Mouse (Mus musculus) neural tube, embryonic 11.5 days (tissue): ENCODE results near the gene Ube2t. TPM values are rescaled to one million over a fixed set of nuclear protein-coding genes. Genes with fewer than 3 reads are reported as not detected.

Source experiments
- ATAC-seq: fragments of 200-750 bp; cut with Nextera tagmentation; 2 replicates; pipeline ENCODE4 v1.8.0; 2017; ENCODE audit warnings: moderate number of reproducible peaks, mild to moderate bottlenecking, moderate TSS enrichment, moderate library complexity; ENCODE audit not compliant: insufficient read depth, low FRiP score, low TSS enrichment
- DNase-seq: peaks from one replicate; pipeline ENCODE4 v3.0.0-alpha.2; 2015; ENCODE audit warnings: low spot score
- H3K27ac ChIP-seq: fragments of 300-500 bp; sonication (generic); 2 replicates; pipeline ENCODE4 v1.5.1; 2014; ENCODE audit warnings: low read depth, mild to moderate bottlenecking, low read length
- H3K27me3 ChIP-seq: fragments of 300-500 bp; sonication (generic); 2 replicates; pipeline ENCODE4 v1.6.1; 2014; ENCODE audit warnings: mild to moderate bottlenecking, low read length, mixed read lengths; ENCODE audit not compliant: control insufficient read depth, insufficient read depth
- H3K36me3 ChIP-seq: fragments of 300-500 bp; sonication (generic); 2 replicates; pipeline ENCODE4 v1.6.1; 2014; ENCODE audit warnings: mild to moderate bottlenecking, low read length, moderate library complexity, mixed read lengths; ENCODE audit not compliant: control insufficient read depth, insufficient read depth
- H3K4me1 ChIP-seq: fragments of 300-500 bp; sonication (generic); 2 replicates; pipeline ENCODE4 v1.6.1; 2014; ENCODE audit warnings: low read length, mixed read lengths; ENCODE audit not compliant: control insufficient read depth, insufficient read depth
- H3K4me2 ChIP-seq: fragments of 300-500 bp; sonication (generic); 2 replicates; pipeline ENCODE4 v1.6.1; 2014; ENCODE audit warnings: low read depth, mild to moderate bottlenecking, moderate library complexity
- H3K4me3 ChIP-seq: fragments of 300-500 bp; sonication (generic); 2 replicates; pipeline ENCODE4 v1.5.1; 2014; ENCODE audit warnings: low read depth, low read length
- H3K9ac ChIP-seq: fragments of 300-500 bp; sonication (generic); 2 replicates; pipeline ENCODE4 v1.6.1; 2014; ENCODE audit warnings: mild to moderate bottlenecking, low read length
- H3K9me3 ChIP-seq: fragments of 300-500 bp; sonication (generic); 2 replicates; pipeline ENCODE4 v1.6.1; 2016; ENCODE audit warnings: low read length; ENCODE audit not compliant: control insufficient read depth
- WGBS: fragments of 180-500 bp; shearing (Covaris S2); extraction: QIAGEN DNeasy Blood & Tissue Kit; methylation state at CpG from one replicate; pipeline ENCODE4 v1.1.7; 2014; 5-methylcytosine and 5-hydroxymethylcytosine counted together
- polyA plus RNA-seq: library from polyadenylated mRNA; unstranded; fragments of >200 nt; fragmentation: Nextera tagmentation; extraction: Ambion mirVana; gene quantifications from 2 replicates; pipeline ENCODE4 v1.2.1, GENCODE M21; 2014

Ube2t gene
- polyA plus RNA-seq, 1 experiment from 2014 or later = 44.8 TPM

- Histone ChIP-seq H3K27ac (no peak overlapping the region), H3K4me2 (no peak overlapping the region), H3K27me3 (no peaks in the 10 kb centered on the region), H3K4me1 (no peaks in the 10 kb centered on the region), H3K4me3 (no peak overlapping the region), H3K9me3 (no peaks in the 10 kb centered on the region), H3K9ac (no peak overlapping the region), H3K36me3 (no peaks in the 10 kb centered on the region)
- ATAC-seq (no peak), DNase-seq (no peak)
- 83% methylated on average over 8 of the region's 8 CpGs for WGBS
These were observed 35.9 kb downstream of the Ube2t start for GRCm38 (mm10) chr1:134998231-134998630.

GRCm38 (mm10) chr1:135000527-135000926 is 38.2 kb downstream of the Ube2t start:
- no peak overlapping the region for H3K4me2 ChIP-seq
- H3K4me3 ChIP-seq = no peak overlapping the region
- DNase-seq (no peak), ATAC-seq (no peak)
- no peak overlapping the region for H3K9ac ChIP-seq
- no peaks in the 10 kb centered on the region for H3K4me1 ChIP-seq
- no peak overlapping the region for H3K27ac ChIP-seq
- no peaks in the 10 kb centered on the region for H3K27me3 ChIP-seq
- WGBS = 86% methylated on average over 9 of the region's 9 CpGs
- H3K36me3 ChIP-seq = no peaks in the 10 kb centered on the region
- no peaks in the 10 kb centered on the region for H3K9me3 ChIP-seq

GRCm38 (mm10) chr1:135003346-135003745 is 41.0 kb downstream of the Ube2t start:
- Histone ChIP-seq H3K27me3 (no peaks in the 10 kb centered on the region), H3K27ac (no peak overlapping the region), H3K9me3 (no peaks in the 10 kb centered on the region), H3K36me3 (no peaks in the 10 kb centered on the region), H3K4me2 (no peak overlapping the region), H3K9ac (no peak overlapping the region), H3K4me1 (no peaks in the 10 kb centered on the region), H3K4me3 (no peak overlapping the region)
- 60% methylated on average over 4 of the region's 4 CpGs for WGBS
- DNase-seq = no peak
- no peak for ATAC-seq

GRCm38 (mm10) chr1:135005696-135006095 is 43.3 kb downstream of the Ube2t start:
- Histone ChIP-seq H3K27ac (no peak overlapping the region), H3K36me3 (no peaks in the 10 kb centered on the region), H3K9me3 (no peaks in the 10 kb centered on the region), H3K4me1 (no peaks in the 10 kb centered on the region), H3K4me2 (no peak overlapping the region), H3K9ac (no peak overlapping the region), H3K27me3 (no peaks in the 10 kb centered on the region), H3K4me3 (no peak overlapping the region)
- 45% methylated on average over 7 of the region's 7 CpGs for WGBS
- ATAC-seq (no peak), DNase-seq (no peak)

- H3K4me1 ChIP-seq = 0 out of 2 replicates have a peak, but pooled peaks cover under 1% of the 10 kb centered on the region
- no peaks in the 10 kb centered on the region for H3K9me3 ChIP-seq
- ATAC-seq = no peak
- 0 out of 2 replicates have a peak, but pooled peaks cover 3% of the 10 kb centered on the region for H3K27me3 ChIP-seq
- DNase-seq = no peak
- no peak overlapping the region for H3K4me3 ChIP-seq
- H3K36me3 ChIP-seq = no peaks in the 10 kb centered on the region
- no peak overlapping the region for H3K4me2 ChIP-seq
- H3K27ac ChIP-seq = no peak overlapping the region
- 89% methylated on average over 3 of the region's 3 CpGs for WGBS
- no peak overlapping the region for H3K9ac ChIP-seq
These were observed 47.5 kb downstream of the Ube2t start for GRCm38 (mm10) chr1:135009833-135010232.

GRCm38 (mm10) chr1:135011912-135012311 is 49.5 kb downstream of the Ube2t start:
- Histone ChIP-seq H3K27ac (no peak overlapping the region), H3K4me3 (no peak overlapping the region), H3K9me3 (no peaks in the 10 kb centered on the region), H3K27me3 (0 out of 2 replicates have a peak, but pooled peaks cover 3% of the 10 kb centered on the region), H3K9ac (no peak overlapping the region), H3K36me3 (no peaks in the 10 kb centered on the region), H3K4me1 (peaks cover 5% of the 10 kb centered on the region; the same call in 1 of the 2 replicates), H3K4me2 (no peak overlapping the region)
- 92% methylated on average over 5 of the region's 5 CpGs for WGBS
- DNase-seq (no peak), ATAC-seq (no peak)

- H3K27ac ChIP-seq = no peak overlapping the region
- ATAC-seq = no peak
These were observed 50.1 kb downstream of the Ube2t start for GRCm38 (mm10) chr1:135012472-135012871.

GRCm38 (mm10) chr1:135014921-135015445 is 52.6 kb downstream of the Ube2t start:
- DNase-seq (peak; percentile 47), ATAC-seq (no peak)
- WGBS = 28% methylated on average over 10 of the region's 10 CpGs

More at GRCm38 (mm10) chr1:135012472-135012871, 50.1 kb downstream of the Ube2t start:
- Histone ChIP-seq H3K9ac (no peak overlapping the region), H3K4me3 (no peak overlapping the region), H3K9me3 (no peaks in the 10 kb centered on the region), H3K27me3 (0 out of 2 replicates have a peak, but pooled peaks cover 3% of the 10 kb centered on the region), H3K4me1 (peaks cover 5% of the 10 kb centered on the region; the same call in 1 of the 2 replicates), H3K36me3 (no peaks in the 10 kb centered on the region), H3K4me2 (no peak overlapping the region)
- WGBS = 85% methylated on average over 9 of the region's 9 CpGs
- no peak for DNase-seq

GRCm38 (mm10) chr1:135016907-135017655 is 54.7 kb downstream of the Ube2t start:
- Histone ChIP-seq H3K27ac (no peak overlapping the region), H3K27me3 (0 out of 2 replicates have a peak, but pooled peaks cover 3% of the 10 kb centered on the region), H3K4me1 (peaks cover 15% of the 10 kb centered on the region), H3K9ac (no peak overlapping the region), H3K4me2 (no peak overlapping the region), H3K4me3 (no peak overlapping the region), H3K36me3 (no peaks in the 10 kb centered on the region), H3K9me3 (no peaks in the 10 kb centered on the region)
- DNase-seq = peak; percentile 18
- WGBS = 75% methylated on average over 10 of the region's 10 CpGs
- no peak for ATAC-seq

More at GRCm38 (mm10) chr1:135014921-135015445, 52.6 kb downstream of the Ube2t start:
- H3K9me3 ChIP-seq = no peaks in the 10 kb centered on the region
- no peak overlapping the region for H3K27ac ChIP-seq
- H3K4me2 ChIP-seq = no peak overlapping the region
- H3K4me3 ChIP-seq = no peak overlapping the region
- peaks cover 10% of the 10 kb centered on the region; the same call in 1 of the 2 replicates for H3K4me1 ChIP-seq
- no peak overlapping the region for H3K9ac ChIP-seq
- 0 out of 2 replicates have a peak, but pooled peaks cover 3% of the 10 kb centered on the region for H3K27me3 ChIP-seq
- H3K36me3 ChIP-seq = no peaks in the 10 kb centered on the region
